ENCODE assay signal across 9 mouse cellular contexts in genomic region chr2:118744621-118745020, GRCm38 (mm10). TPM values are rescaled to one million over a fixed set of nuclear protein-coding genes. Genes with fewer than 3 reads are reported as not detected.
DNase-seq lines count a peak whose midpoint lies in the region; ATAC-seq and TF ChIP-seq lines count a peak whose summit lies in the region.
"Had no signal": no experiment of that assay in that cellular context is flagged by ENCODE, and none has a peak within 500 bp of the region (broad histone marks: within the 10 kb centered on the region; RNA-seq: fewer than 3 reads in every experiment).

No protein-coding gene starts in this region.

- H3K27ac ChIP-seq in heart, embryonic 11.5 days (ENCODE audit: low read depth, low read length) = no peak overlapping the region
- H3K27ac ChIP-seq in bone marrow macrophage, adult 2 months (ENCODE audit: insufficient read depth, low read depth, low read length) = no peak overlapping the region
- no peak overlapping the region for H3K27ac ChIP-seq in hindbrain, embryonic 10.5 days

- WGBS in heart, embryonic 11.5 days (ENCODE audit: insufficient replicate concordance) = 12% methylated on average over 7 of the region's 7 CpGs
- WGBS in hindbrain, embryonic 10.5 days = 10% methylated on average over 7 of the region's 7 CpGs

- H3K9me3 ChIP-seq in heart, embryonic 11.5 days (replicated peaks; ENCODE audit: control insufficient read depth, low read length) = no peaks in the 10 kb centered on the region
- no peaks in the 10 kb centered on the region for H3K9me3 ChIP-seq in hindbrain, embryonic 10.5 days

- no peak for ATAC-seq in heart, embryonic 11.5 days (replicated peaks; ENCODE audit: insufficient number of reproducible peaks, low FRiP score, low TSS enrichment)
- ATAC-seq in megakaryocyte, adult 5-6 weeks (ENCODE audit: poor library complexity, severe bottlenecking) = 0 out of 2 replicates have a peak, but pooled peaks have one; percentile 8

- no peaks in the 10 kb centered on the region for H3K36me3 ChIP-seq in heart, embryonic 11.5 days (ENCODE audit: control insufficient read depth, insufficient read depth, low read length)
- peaks cover 13% of the 10 kb centered on the region; the same call in 1 of the 2 replicates for H3K36me3 ChIP-seq in hindbrain, embryonic 10.5 days

- intact Hi-C loops in heart, postnatal 25 days (cut with DNase I) = loop anchor here (1.0 to 5.0 kb wide), 4 partner anchors 17 to 118 kb away; partner anchors contain the start of genes Ankrd63, Disp2 and Ivd

- peak overlapping the region; percentile 75 for H3K4me3 ChIP-seq in heart, embryonic 11.5 days (ENCODE audit: low read depth, low read length)
- peak overlapping the region; percentile 95 for H3K4me3 ChIP-seq in bone marrow macrophage, adult 2 months (ENCODE audit: insufficient read depth, low read length)
- peak overlapping the region; percentile 95 for H3K4me3 ChIP-seq in hindbrain, embryonic 10.5 days

- H3K9ac ChIP-seq in heart, embryonic 11.5 days (ENCODE audit: low read depth, low read length) = no peak overlapping the region

- H3K4me2 ChIP-seq in heart, embryonic 11.5 days = peak overlapping the region; percentile 85

- no peak for TF ChIP-seq CTCF in bone marrow macrophage, adult 2 months (IDR thresholded peaks at IDR 0.05; ENCODE audit: low read depth, low read length)

- H3K4me1 ChIP-seq in heart, embryonic 11.5 days (ENCODE audit: control insufficient read depth, insufficient read depth, low read length) = peaks cover 22% of the 10 kb centered on the region
- H3K4me1 ChIP-seq in bone marrow macrophage, adult 2 months (ENCODE audit: control insufficient read depth, insufficient read depth, low read length) = peaks cover 23% of the 10 kb centered on the region
- H3K4me1 ChIP-seq in hindbrain, embryonic 10.5 days (replicated peaks) = peaks cover 52% of the 10 kb centered on the region

- H3K27me3 ChIP-seq in heart, embryonic 11.5 days (ENCODE audit: control insufficient read depth, insufficient read depth, low read length) = peaks cover 14% of the 10 kb centered on the region
- peaks cover 50% of the 10 kb centered on the region for H3K27me3 ChIP-seq in hindbrain, embryonic 10.5 days (ENCODE audit: insufficient read depth, poor library complexity, severe bottlenecking)

- no peak for DNase-seq in heart, postnatal 25 days (ENCODE audit: low spot score)
- DNase-seq in hindbrain, embryonic 10.5 days (ENCODE audit: low spot score) = no peak
- DNase-seq in left cerebral cortex, adult 8-10 months (ENCODE audit: low spot score in 2 of 2) = no peak
- no peak for DNase-seq in adrenal gland, postnatal 36 days
- DNase-seq in right cerebral cortex, adult 2 months (ENCODE audit: low spot score in 2 of 2) = no peak

- no peak for TF ChIP-seq POLR2A in bone marrow macrophage, adult 2 months (IDR thresholded peaks at IDR 0.05; ENCODE audit: borderline replicate concordance, low read depth, low read length)

RNA-seq across cellular contexts. Expression of gene Inafm2, which starts 0.9 kb away (rescaled TPM):
- 45.4 and 46.7 TPM in 2 replicates for polyA plus RNA-seq in heart, embryonic 11.5 days (2014; fragmentation: Nextera tagmentation; extraction: Ambion mirVana)
- 10 to 100 TPM; 26.7 to 32.4 TPM for total RNA-seq in heart, postnatal 25 days (2021)
- polyA plus RNA-seq in bone marrow macrophage, adult 2 months (2012; ENCODE audit: insufficient read depth, insufficient read length, missing spikeins) = 11.3 and 11.6 TPM in 2 replicates
- polyA plus RNA-seq in hindbrain, embryonic 10.5 days (2016; fragmentation: Nextera tagmentation; extraction: Ambion mirVana) = 22.1 and 22.9 TPM in 2 replicates
- 12.0 and 15.3 TPM in 2 replicates for total RNA-seq in megakaryocyte, adult 5-6 weeks (2015)
- total RNA-seq in megakaryocyte, adult 5-6 weeks (2017) = 10.6 and 11.2 TPM in 2 replicates
- 10 to 100 TPM; 45.3 to 49.6 (median 47.4) TPM for total RNA-seq in left cerebral cortex, adult 8-10 months (2022)
- total RNA-seq in adrenal gland, postnatal 36 days (2021) = 10 to 100 TPM; 35.5 to 40.5 TPM

RNA-seq across cellular contexts. Expression of gene Plcb2, which starts 16.4 kb away (rescaled TPM):
- polyA plus RNA-seq in heart, embryonic 11.5 days (2014; fragmentation: Nextera tagmentation; extraction: Ambion mirVana) = 0.99 and 1.4 TPM in 2 replicates
- 1 to 10 TPM; 1.9 to 2.8 TPM for total RNA-seq in heart, postnatal 25 days (2021)
- 41.1 and 53.8 TPM in 2 replicates for polyA plus RNA-seq in bone marrow macrophage, adult 2 months (2012; ENCODE audit: insufficient read depth, insufficient read length, missing spikeins)
- polyA plus RNA-seq in hindbrain, embryonic 10.5 days (2016; fragmentation: Nextera tagmentation; extraction: Ambion mirVana) = 0.31 and 0.43 TPM in 2 replicates
- total RNA-seq in megakaryocyte, adult 5-6 weeks (2015) = 48.2 and 48.4 TPM in 2 replicates
- total RNA-seq in megakaryocyte, adult 5-6 weeks (2017) = 38.1 and 46.9 TPM in 2 replicates
- 1 to 10 TPM; 2.9 to 5.7 (median 4.3) TPM for total RNA-seq in left cerebral cortex, adult 8-10 months (2022)
- 1 to 10 TPM; 1.4 to 1.7 TPM for total RNA-seq in adrenal gland, postnatal 36 days (2021)

RNA-seq across cellular contexts. Expression of gene Ccdc9b, which starts 17.8 kb away (rescaled TPM):
- 1.0 and 1.3 TPM in 2 replicates for polyA plus RNA-seq in heart, embryonic 11.5 days (2014; fragmentation: Nextera tagmentation; extraction: Ambion mirVana)
- 10 to 100 TPM; 23.0 to 24.2 TPM for total RNA-seq in heart, postnatal 25 days (2021)
- 0.23 TPM in 1 of 2 replicates, not detected in the other for polyA plus RNA-seq in bone marrow macrophage, adult 2 months (2012; ENCODE audit: insufficient read depth, insufficient read length, missing spikeins)
- polyA plus RNA-seq in hindbrain, embryonic 10.5 days (2016; fragmentation: Nextera tagmentation; extraction: Ambion mirVana) = 0.50 and 0.55 TPM in 2 replicates
- total RNA-seq in megakaryocyte, adult 5-6 weeks (2015) = 0.16 TPM in 1 of 2 replicates, not detected in the other
- total RNA-seq in megakaryocyte, adult 5-6 weeks (2017) = 0.44 and 0.53 TPM in 2 replicates
- total RNA-seq in left cerebral cortex, adult 8-10 months (2022) = 1 to 10 TPM; 4.2 to 6.3 (median 5.7) TPM
- 1 to 10 TPM; 4.8 to 5.6 TPM for total RNA-seq in adrenal gland, postnatal 36 days (2021)
- total RNA-seq: neutrophil, adult 5-6 weeks had no signal

RNA-seq across cellular contexts. Expression of gene Phgr1, which starts 27.9 kb away (rescaled TPM):
- not detected in 2 replicates for polyA plus RNA-seq in heart, embryonic 11.5 days (2014; fragmentation: Nextera tagmentation; extraction: Ambion mirVana)
- not detected for total RNA-seq in heart, postnatal 25 days (2021)
- polyA plus RNA-seq in bone marrow macrophage, adult 2 months (2012; ENCODE audit: insufficient read depth, insufficient read length, missing spikeins) = not detected in 2 replicates
- not detected in 2 replicates for polyA plus RNA-seq in hindbrain, embryonic 10.5 days (2016; fragmentation: Nextera tagmentation; extraction: Ambion mirVana)
- not detected in 2 replicates for total RNA-seq in megakaryocyte, adult 5-6 weeks (2015)
- total RNA-seq in megakaryocyte, adult 5-6 weeks (2017) = not detected in 2 replicates
- total RNA-seq in left cerebral cortex, adult 8-10 months (2022) = not detected
- total RNA-seq in adrenal gland, postnatal 36 days (2021) = not detected
- total RNA-seq: neutrophil, adult 5-6 weeks had no signal

RNA-seq across cellular contexts. Expression of gene Disp2, which starts 34.9 kb away (rescaled TPM):
- 0.21 and 0.27 TPM in 2 replicates for polyA plus RNA-seq in heart, embryonic 11.5 days (2014; fragmentation: Nextera tagmentation; extraction: Ambion mirVana)
- total RNA-seq in heart, postnatal 25 days (2021) = under 1 TPM in 1 of 2 experiments, not detected in 1; 0.03 TPM
- not detected in 2 replicates for polyA plus RNA-seq in bone marrow macrophage, adult 2 months (2012; ENCODE audit: insufficient read depth, insufficient read length, missing spikeins)
- polyA plus RNA-seq in hindbrain, embryonic 10.5 days (2016; fragmentation: Nextera tagmentation; extraction: Ambion mirVana) = 3.6 and 8.9 TPM in 2 replicates
- 0.02 TPM in 1 of 2 replicates, not detected in the other for total RNA-seq in megakaryocyte, adult 5-6 weeks (2015)
- total RNA-seq in megakaryocyte, adult 5-6 weeks (2017) = not detected in 2 replicates
- total RNA-seq in left cerebral cortex, adult 8-10 months (2022) = 100 to 1,000 TPM; 179 to 192 (median 185) TPM
- total RNA-seq in adrenal gland, postnatal 36 days (2021) = 10 to 100 TPM; 20.6 to 26.4 TPM
- total RNA-seq: neutrophil, adult 5-6 weeks had no signal

Comparison
In these comparisons a context has a peak if more than half of its experiments do, and no peak if none do; other contexts are left out.
1. RNA of gene Plcb2, which starts 16.4 kb away (total RNA-seq): 38.1 to 48.4 TPM in megakaryocyte, adult 5-6 weeks; 2.9 to 5.7 TPM in left cerebral cortex, adult 8-10 months, 1.9 to 2.8 TPM in heart, postnatal 25 days and 1.4 to 1.7 TPM in adrenal gland, postnatal 36 days; every median in the first group is over 4 times any median in the second.
2. Peak in every context shown above with its lines, with median percentiles within 50 percentile points of each other: H3K4me3 ChIP-seq.